Mouse (Mus musculus) layer of hippocampus, adult 8-10 months (tissue): Measurements from ENCODE around the gene Lipf. TPM values are rescaled to one million over a fixed set of nuclear protein-coding genes. Genes with fewer than 3 reads are reported as not detected.

Experiments
- DNase-seq, 2 experiments: peaks; one replicate each; pipeline ENCODE4 v3.0.0; 2022; ENCODE audit warnings: low spot score in 2 of 2
- total RNA-seq, 4 experiments: library from RNA; stranded (reverse); gene quantifications; 2 replicates each; pipeline ENCODE4 v1.2.4; 2022

The Lipf gene
- total RNA-seq = not detected

- no peak for DNase-seq
These were observed at the start of gene Lipf for GRCm38 (mm10) chr19:33960887-33961286. Gene Lipf (plus strand): TSS chr19:33961187.

GRCm38 (mm10) chr19:33924099-33924498 is 36.9 kb upstream of the Lipf start:
- no peak for DNase-seq

GRCm38 (mm10) chr19:33979007-33979406 is 18.0 kb downstream of the Lipf start:
- no peak for DNase-seq

GRCm38 (mm10) chr19:33983043-33983442 is 22.1 kb downstream of the Lipf start:
- DNase-seq = no peak

GRCm38 (mm10) chr19:34008002-34008401 is 47.0 kb downstream of the Lipf start, which contains the start of gene Lipk:
Gene Lipk (plus strand): TSS chr19:34008290.
- no peak for DNase-seq

GRCm38 (mm10) chr19:34021440-34022172 is 60.6 kb downstream of the Lipf start:
- DNase-seq = no peak

GRCm38 (mm10) chr19:34022759-34023158 is 61.8 kb downstream of the Lipf start:
- no peak for DNase-seq

Other genes with a start within 250 kb of the Lipf start
- under 1 TPM in 3 of 4 experiments, not detected in 1; 0.20 to 0.50 (median 0.24) TPM for gene Lipo2, start 209.8 kb upstream of the Lipf start, total RNA-seq
- 1 to 10 TPM; 4.6 to 5.8 (median 4.6) TPM for gene Lipo3, start 199.2 kb upstream of the Lipf start, total RNA-seq
- not detected for gene Lipo1, start 173.7 kb upstream of the Lipf start, total RNA-seq
- not detected for gene Lipk, start 47.1 kb downstream of the Lipf start, total RNA-seq
- not detected for gene Lipn, start 106.2 kb downstream of the Lipf start, total RNA-seq
- gene Lipm, start 139.7 kb downstream of the Lipf start, total RNA-seq = under 1 TPM; 0.17 to 0.39 (median 0.35) TPM
- gene Ankrd22, start 204.9 kb downstream of the Lipf start, total RNA-seq = under 1 TPM in 1 of 4 experiments, not detected in 3; 0.33 TPM
- 10 to 100 TPM; 20.6 to 24.6 (median 22.9) TPM for gene Stambpl1, start 231.0 kb downstream of the Lipf start, total RNA-seq